Mouse (Mus musculus): Measurements from ENCODE around the gene Slc31a1.

The Slc31a1 gene

DNA sequence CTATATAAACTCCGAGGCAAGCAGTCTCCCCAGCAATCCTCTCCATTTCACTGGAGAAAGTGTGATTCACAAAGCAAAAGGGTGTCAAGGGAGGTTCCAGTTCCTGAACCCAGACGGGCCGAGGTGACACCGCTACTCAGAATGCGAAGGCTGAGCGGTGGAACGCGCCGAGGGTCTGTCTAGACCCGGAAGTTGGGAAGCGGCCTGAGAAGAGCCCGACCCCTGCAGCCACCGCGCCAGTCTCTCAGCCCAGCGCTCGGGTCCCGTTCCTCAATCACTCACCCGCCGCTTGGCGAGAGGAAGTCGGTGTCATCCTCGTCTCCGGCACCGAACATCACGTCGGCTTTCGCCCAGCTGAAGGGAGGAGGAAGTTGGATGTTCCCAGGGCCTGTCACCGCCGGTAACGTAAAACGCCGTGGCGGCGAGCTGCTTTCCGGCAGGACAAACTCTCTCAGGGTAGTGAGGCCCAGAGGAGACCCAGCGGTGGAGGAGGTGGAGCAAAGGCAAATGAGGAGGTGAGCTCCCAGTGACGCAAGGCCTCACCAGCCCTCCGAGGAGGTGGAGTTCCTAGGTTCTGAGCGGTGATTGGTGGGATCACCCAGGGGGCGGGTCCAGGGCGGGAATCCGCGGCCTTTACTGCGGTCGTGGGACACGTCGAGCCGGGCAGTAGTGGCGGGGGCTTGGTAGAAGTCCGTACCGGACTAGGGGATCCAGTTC lies at the start of gene Slc31a1, which contains the start of gene Fkbp15:
Slc31a1 (plus strand) TSS at position 640 of the 717 bp plus-strand sequence.
Fkbp15 (minus strand) TSS at position 461 of the 717 bp plus-strand sequence.
- peak; percentile 98 for DNase-seq

GRCm38 (mm10) chr4:62312821-62313220 lies 47.7 kb upstream of the Slc31a1 start:
- no peak for DNase-seq

GRCm38 (mm10) chr4:62313641-62314211 lies 46.8 kb upstream of the Slc31a1 start:
- DNase-seq, result no peak

DNA sequence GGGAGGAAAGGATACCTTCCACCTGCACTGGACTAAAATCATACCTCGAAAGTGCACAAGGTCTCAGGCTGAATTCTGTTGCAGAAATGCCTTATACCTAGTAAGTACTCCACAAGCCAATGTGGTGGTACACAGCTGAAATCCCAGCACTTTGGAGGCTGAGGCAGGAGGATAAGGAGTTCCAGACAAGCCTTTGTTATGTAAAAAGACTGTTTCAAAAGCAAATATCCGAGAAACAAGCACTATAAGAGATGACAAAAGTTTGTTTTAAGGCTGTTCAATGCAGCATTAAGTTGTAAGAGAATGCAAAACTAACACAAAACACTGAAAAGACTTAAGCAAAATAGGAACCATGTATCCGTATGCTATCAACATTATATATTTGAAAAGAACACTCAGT lies 46.0 kb upstream of the Slc31a1 start:
- DNase-seq, result no peak

- DNase-seq, result no peak
Observed at GRCm38 (mm10) chr4:62316456-62316855, 44.1 kb upstream of the Slc31a1 start.

DNA sequence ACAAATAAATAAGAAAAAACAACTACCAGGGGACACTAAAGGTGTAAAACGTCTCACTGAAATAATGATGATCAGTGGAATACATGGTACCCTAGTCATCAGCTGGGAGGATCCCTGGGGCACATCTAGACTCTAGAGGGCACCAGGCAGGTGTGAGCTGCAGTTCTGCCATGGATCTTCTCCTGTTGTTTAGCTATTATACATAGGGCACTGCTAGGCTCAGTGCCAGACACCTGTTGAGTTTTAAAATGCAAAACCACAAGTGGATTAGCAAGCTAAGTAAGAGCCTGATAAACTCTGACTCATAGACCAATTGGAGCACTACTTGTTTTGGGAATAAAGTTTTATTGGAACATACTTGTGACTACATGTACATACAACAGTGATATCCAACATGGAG lies 42.2 kb upstream of the Slc31a1 start:
- DNase-seq, result no peak

DNA sequence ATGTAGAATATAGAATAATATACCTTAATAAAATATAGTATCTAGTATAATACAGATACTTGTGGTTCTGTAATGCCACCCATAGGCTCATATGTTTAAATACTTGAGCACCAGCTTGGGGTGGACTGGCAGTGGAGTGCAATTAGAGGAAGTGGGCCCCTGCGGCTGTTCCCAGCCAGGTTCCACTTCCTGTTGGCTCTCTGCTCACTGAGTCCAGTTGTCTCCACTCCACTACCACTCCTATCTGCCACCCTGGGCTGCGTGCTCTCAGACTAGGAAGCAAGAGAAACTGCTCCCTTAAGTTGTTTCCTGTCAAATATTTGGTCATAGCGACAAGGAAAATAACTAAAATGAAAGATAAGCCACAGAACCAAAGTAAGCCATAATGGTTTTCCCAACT lies 37.8 kb upstream of the Slc31a1 start:
- no peak for DNase-seq

DNA sequence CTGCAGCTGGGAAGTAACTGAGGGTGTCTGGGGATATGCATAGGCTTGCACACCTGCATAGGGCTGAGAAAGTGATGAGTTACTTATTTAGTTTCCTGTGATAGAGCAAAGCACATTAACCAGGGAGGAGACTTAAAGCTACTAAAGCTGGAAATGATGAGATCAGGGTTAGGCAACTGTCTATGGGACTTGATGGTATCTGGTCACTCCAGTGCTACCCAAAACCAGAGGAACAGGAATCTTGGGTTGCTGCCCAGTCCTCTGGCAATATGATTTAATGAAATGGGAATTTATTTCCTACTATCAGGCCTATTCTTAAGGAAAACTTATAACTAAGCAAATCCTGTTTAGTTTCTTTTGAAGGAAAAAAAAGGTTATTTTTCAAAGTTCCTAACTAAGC lies 34.4 kb upstream of the Slc31a1 start:
- no peak for DNase-seq

DNA sequence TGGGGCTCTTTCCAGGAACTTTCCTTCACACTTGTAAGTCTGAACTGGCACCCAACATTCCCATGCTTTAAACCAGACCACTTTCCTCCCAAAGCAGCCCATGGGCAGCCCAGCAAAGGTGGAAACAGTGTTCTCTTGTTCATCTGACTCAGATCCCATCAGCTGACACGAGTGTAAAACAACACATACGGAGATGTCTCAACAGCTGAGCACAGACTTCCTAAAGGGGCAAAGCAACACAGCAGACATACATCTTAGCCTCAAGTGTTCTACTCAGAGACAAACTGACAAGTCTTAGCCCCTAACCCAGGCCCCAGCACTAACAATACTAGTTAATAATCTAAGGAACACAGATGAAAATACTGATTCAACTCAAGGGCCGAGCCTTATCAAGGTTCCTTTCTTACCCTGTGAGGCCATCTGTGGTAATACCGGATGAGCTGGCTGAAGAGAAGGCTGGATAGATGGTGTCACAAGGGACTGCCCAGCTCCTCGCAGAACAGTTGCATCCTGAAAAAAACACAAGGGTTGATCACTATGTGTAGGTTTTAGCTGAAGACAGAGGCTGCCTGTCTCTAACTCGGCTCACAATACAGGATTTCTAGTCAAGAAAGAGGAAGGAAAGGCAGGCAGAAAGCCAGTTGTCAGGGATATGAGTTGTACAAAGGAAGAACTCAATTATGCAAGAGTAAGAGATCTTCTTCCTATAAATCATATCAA lies 31.4 kb upstream of the Slc31a1 start:
- DNase-seq, result no peak

DNA sequence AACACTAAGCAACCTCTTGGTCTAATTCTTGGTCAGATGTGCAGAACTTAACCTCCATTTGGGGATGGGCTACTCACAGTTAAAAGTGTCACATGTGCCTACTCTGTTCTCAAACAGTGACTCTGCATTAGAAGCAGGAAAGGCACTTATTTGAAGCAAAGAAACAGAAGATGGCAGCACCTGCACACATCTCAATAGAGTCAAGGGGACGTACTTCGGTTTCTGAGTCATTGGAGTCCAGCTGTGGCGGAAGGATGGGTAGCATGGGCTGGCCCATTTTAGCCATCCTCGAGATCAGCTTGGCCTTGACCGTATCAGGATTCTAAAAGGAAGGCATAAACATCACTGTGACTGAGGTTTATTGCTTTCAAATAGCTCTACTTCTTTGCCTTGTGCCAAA lies 28.6 kb upstream of the Slc31a1 start:
- no peak for DNase-seq

DNA sequence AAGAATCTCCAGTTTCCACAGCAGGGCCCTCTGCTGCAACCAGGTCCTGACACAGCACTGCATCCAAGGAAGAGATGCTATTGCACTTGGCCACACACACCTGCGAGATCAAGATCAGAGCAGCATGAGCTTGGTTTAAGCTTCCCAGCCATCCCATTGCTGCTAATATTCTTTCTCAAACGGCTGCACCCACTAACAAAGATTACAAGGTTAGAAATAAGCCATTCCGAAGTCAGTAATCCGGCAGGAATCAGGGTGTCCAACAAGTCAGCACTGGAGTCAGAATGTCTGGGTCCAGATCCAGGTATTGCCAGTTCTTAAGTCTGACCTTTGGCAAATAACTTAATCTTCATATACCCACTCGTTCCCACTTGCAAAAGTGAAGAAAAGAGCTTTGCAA lies 22.0 kb upstream of the Slc31a1 start:
- no peak for DNase-seq

DNA sequence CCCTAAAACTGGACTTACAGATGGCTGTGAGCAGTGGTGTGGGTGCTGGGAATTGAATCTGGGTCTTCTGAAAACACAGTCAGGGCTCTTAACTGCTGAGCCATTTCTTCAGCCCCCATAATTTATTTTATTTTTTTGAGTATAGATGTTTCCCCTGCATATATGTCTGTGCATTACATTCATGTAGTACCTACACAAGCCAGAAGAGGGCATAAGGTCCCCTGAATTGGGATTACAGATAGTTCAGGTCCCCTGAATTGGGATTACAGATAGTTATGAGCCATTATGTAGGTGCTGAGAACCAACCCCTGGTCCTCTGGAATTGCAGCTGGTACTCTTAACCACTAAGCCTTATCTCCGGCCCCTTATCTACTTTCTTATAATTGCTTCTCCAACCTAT lies 16.5 kb upstream of the Slc31a1 start:
- DNase-seq, result no peak

DNA sequence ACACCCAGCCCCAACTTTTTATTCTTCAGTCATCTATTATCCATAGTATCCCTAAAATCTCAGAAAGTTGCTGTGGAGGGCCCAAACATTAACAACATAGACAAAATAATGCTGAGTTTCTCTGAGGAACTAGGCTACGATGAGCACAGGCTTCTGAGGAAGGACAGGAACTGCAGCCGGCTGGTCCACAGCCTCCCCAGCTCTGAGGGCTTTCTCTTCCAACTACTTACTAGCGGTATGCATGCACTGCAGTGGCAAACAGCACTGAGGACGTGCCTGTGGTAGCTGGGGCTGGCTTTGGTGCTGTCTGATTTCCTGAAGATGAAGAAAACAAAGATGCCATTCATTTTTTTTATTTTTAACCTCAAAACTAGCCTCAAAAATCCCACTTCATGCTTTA lies 14.7 kb upstream of the Slc31a1 start:
- DNase-seq, result no peak

- DNase-seq, result peak; percentile 25
Observed at GRCm38 (mm10) chr4:62347605-62348328, 12.8 kb upstream of the Slc31a1 start.

DNA sequence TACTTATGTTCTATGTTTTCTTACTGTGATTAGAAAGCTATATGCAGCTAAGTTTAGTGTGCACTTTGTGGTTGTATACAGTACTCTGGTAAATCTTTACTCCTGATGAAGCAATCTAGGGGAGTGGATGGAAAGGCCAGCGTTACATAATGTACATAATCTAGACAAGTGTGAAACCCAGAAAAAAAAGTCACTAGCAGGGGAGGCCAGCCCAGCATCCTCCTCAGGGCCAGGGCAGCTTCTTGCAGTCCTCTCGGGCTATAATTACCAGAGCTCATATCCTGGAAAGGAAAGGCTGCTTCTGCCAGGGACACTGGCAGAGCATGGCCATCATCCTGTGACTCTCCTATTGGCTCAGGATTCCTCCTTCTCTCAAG lies 12.2 kb upstream of the Slc31a1 start:
- DNase-seq, result no peak

DNA sequence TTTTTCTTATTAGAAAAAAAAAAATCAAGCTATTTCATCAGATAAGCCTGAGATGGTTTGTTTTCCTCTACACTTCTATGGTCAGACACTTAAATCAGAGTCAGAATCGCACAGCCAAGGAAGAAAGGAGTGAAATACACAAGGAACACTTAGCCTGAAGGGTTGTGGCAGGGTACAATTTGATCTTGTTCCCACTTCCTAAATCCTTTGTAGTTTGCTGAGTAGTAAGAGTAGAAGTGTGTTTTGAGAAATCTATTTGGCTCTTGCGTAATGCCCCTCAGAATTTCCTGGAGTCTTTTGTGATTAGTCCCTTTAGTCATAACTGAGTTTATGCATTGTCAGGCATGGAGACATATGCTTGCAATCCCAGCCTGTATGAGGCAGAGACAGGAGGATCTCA lies 11.2 kb upstream of the Slc31a1 start:
- no peak for DNase-seq

GRCm38 (mm10) chr4:62357631-62358148 lies 2.8 kb upstream of the Slc31a1 start:
- DNase-seq, result no peak

- DNase-seq, result no peak
Observed at GRCm38 (mm10) chr4:62359256-62359775, 1.2 kb upstream of the Slc31a1 start.

GRCm38 (mm10) chr4:62360805-62361455 lies 403 bp downstream of the Slc31a1 start:
- DNase-seq, result no peak

GRCm38 (mm10) chr4:62361571-62361970 lies 1.0 kb downstream of the Slc31a1 start:
- no peak for DNase-seq

DNA sequence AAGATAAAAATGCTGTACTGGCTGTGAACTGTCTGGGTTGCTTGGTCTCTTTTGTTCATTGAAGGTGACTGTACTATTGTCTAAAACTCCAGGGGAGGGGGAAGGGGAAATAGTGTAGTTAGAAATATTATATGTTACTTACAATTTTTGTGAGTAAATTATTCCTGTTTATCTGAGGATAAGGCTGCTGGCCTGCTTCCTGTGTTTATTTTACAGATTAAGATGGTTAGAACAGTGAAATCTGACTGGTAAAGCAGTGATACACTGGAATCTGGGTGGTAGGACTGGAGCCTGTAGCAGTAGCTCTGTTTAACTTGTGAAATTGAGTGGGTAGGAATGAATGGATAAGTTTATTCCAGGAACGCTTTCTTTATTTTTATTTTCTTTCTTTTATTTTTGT lies 1.5 kb downstream of the Slc31a1 start:
- DNase-seq, result no peak

DNA sequence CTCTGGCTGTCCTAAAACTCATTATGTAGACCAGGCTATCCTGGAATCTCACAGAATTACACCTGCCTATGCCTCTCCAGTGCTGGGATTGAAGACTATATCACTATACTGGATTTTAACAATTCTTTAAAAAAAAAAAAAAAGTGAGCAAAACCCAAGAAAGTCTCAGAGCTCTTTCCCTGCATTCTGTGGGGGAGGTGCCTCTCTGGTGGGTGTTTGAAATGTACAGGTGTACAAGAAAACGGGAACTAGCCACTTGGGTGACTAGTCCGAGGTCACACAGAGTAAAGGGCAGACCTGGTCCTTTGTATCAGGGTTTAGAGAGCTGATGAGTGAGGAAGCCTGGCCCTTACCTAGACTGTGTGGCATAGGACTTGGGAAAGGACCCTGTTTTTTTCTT lies 1.9 kb downstream of the Slc31a1 start:
- DNase-seq, result no peak

GRCm38 (mm10) chr4:62364299-62364698 lies 3.8 kb downstream of the Slc31a1 start:
- DNase-seq, result no peak
